Mouse (Mus musculus) kidney, adult 2 months (tissue): Measurements from ENCODE around the gene 4930539E08Rik. TPM values are rescaled to one million over a fixed set of nuclear protein-coding genes. Genes with fewer than 3 reads are reported as not detected.
A peak's percentile ranks its signal among the peaks of the same experiment; 100 is the strongest.

Experiments used
- DNase-seq: peaks from one replicate; pipeline ENCODE4 v3.0.0; 2021
- H3K27ac ChIP-seq: fragments of 200-500 bp; 2 replicates; pipeline ENCODE4 v1.5.1; 2012; ENCODE audit warnings: low read depth, low read length, control low read depth, inconsistent platforms; ENCODE audit not compliant: insufficient read depth
- H3K27me3 ChIP-seq: fragments of 200-500 bp; replicated peaks from 2 replicates; pipeline ENCODE4 v1.6.1; 2012; ENCODE audit warnings: mild to moderate bottlenecking, moderate library complexity, low read length, inconsistent platforms; ENCODE audit not compliant: control insufficient read depth, insufficient read depth
- H3K36me3 ChIP-seq: fragments of 200-500 bp; 2 replicates; pipeline ENCODE4 v1.6.1; 2012; ENCODE audit warnings: mild to moderate bottlenecking, moderate library complexity, low read length, inconsistent platforms; ENCODE audit not compliant: control insufficient read depth, insufficient read depth
- H3K4me1 ChIP-seq: fragments of 200-500 bp; 2 replicates; pipeline ENCODE4 v1.6.1; 2011; ENCODE audit warnings: low read length; ENCODE audit not compliant: control insufficient read depth, insufficient read depth
- H3K4me3 ChIP-seq: fragments of 200-500 bp; 2 replicates; pipeline ENCODE4 v1.5.1; 2011; ENCODE audit warnings: mild to moderate bottlenecking, low read depth, low read length, control low read depth; ENCODE audit not compliant: insufficient read depth
- CTCF ChIP-seq: fragments of 200-500 bp; conservative IDR thresholded peaks from 2 replicates; pipeline ENCODE4 v1.5.1; 2011; ENCODE audit warnings: low read depth, mild to moderate bottlenecking, control low read depth, low read length, moderate library complexity, mixed read lengths; ENCODE audit not compliant: insufficient read depth, insufficient read length
- POLR2A ChIP-seq: fragments of 200-500 bp; IDR thresholded peaks from one replicate; pipeline ENCODE4 v1.6.1; 2011; ENCODE audit warnings: low read depth, low read length, control low read depth
- whole genome bisulfite sequencing: fragments of 180-500 bp; shearing (Covaris S2); methylation state at CpG from one replicate; pipeline ENCODE4 v1.1.7; 2018; 5-methylcytosine and 5-hydroxymethylcytosine counted together
- polyA plus RNA-seq: library from polyadenylated mRNA; depleted of rRNA; stranded (reverse); fragments of >200 nt; gene quantifications from 2 replicates; pipeline ENCODE4 v1.2.3, GENCODE M21; 2012

The 4930539E08Rik gene
- polyA plus RNA-seq, 1 experiment: 0.34 TPM

DNA sequence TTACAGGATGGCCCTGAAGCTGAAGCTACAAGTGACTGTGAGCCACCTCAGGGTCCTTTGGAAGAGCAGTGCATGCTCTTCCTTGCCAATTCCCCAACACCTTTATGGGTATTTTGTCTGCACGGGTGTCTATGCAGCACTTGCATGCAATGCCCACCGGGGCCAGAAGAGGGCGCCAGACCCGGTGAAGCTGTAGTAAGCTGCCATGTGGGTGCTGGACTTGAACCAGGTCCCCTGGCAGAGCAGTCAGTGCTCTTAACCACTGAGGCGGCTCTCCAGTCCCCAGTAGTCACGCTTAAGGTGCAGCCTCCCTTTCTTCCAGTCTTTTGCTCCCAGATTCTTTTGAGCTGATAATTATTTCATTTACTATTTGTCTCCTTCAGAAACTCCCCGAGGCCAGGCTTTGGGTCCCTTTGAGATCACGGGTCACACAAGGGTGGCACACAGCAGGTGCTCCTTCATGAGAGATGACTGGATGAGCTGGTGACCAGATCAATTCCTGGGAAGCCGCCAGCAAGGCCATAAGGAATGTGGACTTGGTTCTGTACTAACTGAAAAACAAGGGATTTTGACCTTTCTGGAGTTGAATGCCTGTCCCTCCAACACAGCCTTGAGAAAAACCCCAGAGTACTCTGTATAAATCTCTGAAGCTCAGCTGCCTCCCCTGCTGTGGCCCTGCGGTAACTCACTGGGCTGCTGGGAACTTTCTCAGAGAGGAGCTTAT lies 21.7 kb upstream of the 4930539E08Rik start:
- no peaks in the 10 kb centered on the region for H3K4me1 ChIP-seq
- H3K27ac ChIP-seq: no peak overlapping the region
- TF ChIP-seq CTCF: peak; percentile 66
- no peak for TF ChIP-seq POLR2A
- H3K27me3 ChIP-seq: no peaks in the 10 kb centered on the region
- 67% methylated on average over 10 of the region's 10 CpGs for WGBS
- peak; percentile 91 for DNase-seq
- H3K36me3 ChIP-seq: no peaks in the 10 kb centered on the region
- H3K4me3 ChIP-seq: no peak overlapping the region

- Histone ChIP-seq H3K4me1 (no peaks in the 10 kb centered on the region), H3K27me3 (no peaks in the 10 kb centered on the region), H3K4me3 (no peak overlapping the region), H3K36me3 (no peaks in the 10 kb centered on the region), H3K27ac (no peak overlapping the region)
- no peak for DNase-seq
- TF ChIP-seq CTCF (no peak), POLR2A (no peak)
- WGBS: 87% methylated on average over 7 of the region's 7 CpGs
Observed at GRCm38 (mm10) chr17:28936133-28936532, 21.0 kb upstream of the 4930539E08Rik start.

GRCm38 (mm10) chr17:28934120-28934916 lies 19.2 kb upstream of the 4930539E08Rik start:
- H3K4me3 ChIP-seq: no peak overlapping the region
- DNase-seq: no peak
- TF ChIP-seq POLR2A (no peak), CTCF (no peak)
- no peaks in the 10 kb centered on the region for H3K36me3 ChIP-seq
- no peak overlapping the region for H3K27ac ChIP-seq
- peaks cover 6% of the 10 kb centered on the region; the same call in 1 of the 2 replicates for H3K4me1 ChIP-seq
- H3K27me3 ChIP-seq: no peaks in the 10 kb centered on the region
- WGBS: 73% methylated on average over 19 of the region's 19 CpGs

GRCm38 (mm10) chr17:28932274-28932673 lies 17.1 kb upstream of the 4930539E08Rik start:
- Histone ChIP-seq H3K36me3 (no peaks in the 10 kb centered on the region), H3K27me3 (no peaks in the 10 kb centered on the region), H3K4me3 (no peak overlapping the region), H3K27ac (no peak overlapping the region), H3K4me1 (peaks cover 6% of the 10 kb centered on the region; the same call in 1 of the 2 replicates)
- 69% methylated on average over 4 of the region's 4 CpGs for WGBS
- TF ChIP-seq CTCF (no peak), POLR2A (no peak)
- DNase-seq: no peak

DNA sequence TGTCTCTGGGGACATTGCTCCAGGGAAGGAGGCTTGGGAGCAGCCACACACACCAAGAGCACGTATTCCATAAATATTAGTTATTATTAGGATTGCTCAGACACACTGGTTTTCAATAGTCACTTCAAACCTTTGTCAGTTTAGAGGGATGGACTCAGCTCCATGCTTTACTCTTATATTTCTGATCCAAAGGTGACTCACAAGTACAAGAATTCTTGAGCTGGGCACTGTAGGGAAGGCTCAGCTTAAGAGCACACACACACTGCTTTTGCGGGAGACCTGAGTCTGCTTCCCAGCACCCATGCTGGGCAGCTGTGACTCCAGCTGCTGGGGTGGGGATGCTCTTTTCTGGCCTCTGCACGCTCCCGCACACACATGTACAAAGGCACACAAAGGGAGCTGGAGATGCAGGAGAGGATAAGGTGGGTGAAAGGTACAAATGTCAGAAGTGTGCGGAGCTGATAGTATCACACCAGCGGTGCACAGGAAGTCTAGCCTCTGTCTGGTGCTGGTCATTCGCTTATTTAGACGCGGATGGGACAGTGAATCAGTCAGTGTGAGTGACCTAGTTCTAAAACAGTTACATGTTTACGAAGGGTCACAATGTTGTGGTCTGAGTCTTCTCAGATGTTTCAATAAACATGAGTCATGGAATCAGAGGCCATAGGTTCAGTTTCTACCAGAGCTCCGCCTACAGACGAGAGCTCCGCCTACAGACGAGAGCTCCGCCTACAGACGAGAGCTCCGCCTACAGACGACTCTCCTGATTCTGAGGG lies 16.5 kb upstream of the 4930539E08Rik start:
- H3K4me3 ChIP-seq: no peak overlapping the region
- H3K4me1 ChIP-seq: peaks cover 6% of the 10 kb centered on the region; the same call in 1 of the 2 replicates
- no peak for TF ChIP-seq CTCF
- TF ChIP-seq POLR2A: no peak
- H3K27ac ChIP-seq: 0 out of 2 replicates have a peak overlapping the region, but pooled peaks have one; percentile 0
- no peaks in the 10 kb centered on the region for H3K36me3 ChIP-seq
- no peaks in the 10 kb centered on the region for H3K27me3 ChIP-seq
- 76% methylated on average over 18 of the region's 18 CpGs for WGBS
- peak; percentile 42 for DNase-seq

DNA sequence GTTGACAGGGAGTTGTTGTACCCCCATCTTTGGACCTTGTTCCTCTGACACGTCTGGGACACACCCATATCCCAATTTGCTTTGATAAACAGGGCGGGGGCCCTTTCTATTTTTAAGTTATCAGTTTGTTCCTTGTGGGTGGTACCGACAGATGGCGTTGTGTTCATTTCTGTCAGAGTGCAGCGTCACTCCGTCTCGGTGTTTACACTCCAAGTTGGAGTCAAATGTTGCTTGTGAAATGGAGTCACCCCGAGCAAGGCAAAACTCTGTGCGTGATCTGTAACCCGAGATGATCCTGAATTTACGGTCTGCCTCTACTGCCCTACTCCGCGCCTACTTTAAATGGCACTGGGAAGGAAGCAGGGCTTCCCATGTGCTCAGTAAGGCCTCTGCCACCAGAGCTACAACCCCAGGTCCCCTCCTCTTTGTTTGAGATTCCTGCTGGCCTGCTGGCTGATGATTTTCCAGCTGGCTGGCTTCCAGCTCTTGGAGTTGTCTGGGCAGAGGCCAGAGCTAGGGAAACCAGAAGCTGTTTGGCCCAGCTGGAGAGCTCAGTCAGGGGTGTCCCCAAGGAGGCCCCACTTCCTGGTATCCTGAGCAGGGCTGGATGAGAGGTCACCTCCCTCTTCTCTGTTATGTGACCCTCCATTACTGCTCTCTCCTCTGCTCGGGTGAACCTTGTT lies 15.4 kb upstream of the 4930539E08Rik start:
- WGBS: 5% methylated on average over 14 of the region's 14 CpGs
- peak; percentile 98 for DNase-seq
- H3K4me3 ChIP-seq: peak overlapping the region; percentile 2; the same call in 1 of the 2 replicates
- H3K27ac ChIP-seq: peak overlapping the region; percentile 82
- no peaks in the 10 kb centered on the region for H3K27me3 ChIP-seq
- H3K4me1 ChIP-seq: peaks cover 6% of the 10 kb centered on the region; the same call in 1 of the 2 replicates
- peak; percentile 56 for TF ChIP-seq CTCF
- TF ChIP-seq POLR2A: no peak
- H3K36me3 ChIP-seq: no peaks in the 10 kb centered on the region
